Mouse (Mus musculus): ENCODE measurements at regions not wholly inside any gene's neighbourhood (a gene's known extent, or its start where the extent isn't known, plus 50 kb on each side); places are given as distances from the start of the nearest gene placed in this dataset.

DNA sequence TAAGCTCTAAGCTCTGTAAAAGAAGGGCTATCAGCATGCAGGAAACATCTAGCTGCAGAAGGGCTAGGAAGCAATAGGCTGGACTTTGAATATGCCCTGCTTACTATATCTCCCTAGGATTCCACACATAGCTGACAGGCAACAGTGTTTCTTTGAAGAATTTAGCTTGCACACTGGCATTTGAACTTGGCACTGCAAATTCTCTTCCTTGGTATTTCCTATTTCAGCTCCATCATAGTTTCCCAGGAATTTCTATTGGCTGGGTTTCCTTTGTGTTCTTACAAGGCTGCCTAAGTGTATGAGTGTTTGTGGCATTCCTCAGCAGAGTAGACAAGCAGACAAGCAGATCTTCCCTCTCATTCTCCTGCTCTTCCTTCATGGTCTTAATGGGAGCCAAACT lies 159.0 kb upstream of the Fggy start:
- no peak overlapping the region for H3K4me3 ChIP-seq (ENCODE audit: control insufficient read depth, insufficient read depth, low read length)
- no peaks in the 10 kb centered on the region for H3K27me3 ChIP-seq (ENCODE audit: control insufficient read depth, insufficient read depth, low read length)
- no peak overlapping the region for H3K27ac ChIP-seq (ENCODE audit: control insufficient read depth, insufficient read depth, low read length)
- no peak for DNase-seq
- H3K4me1 ChIP-seq (replicated peaks; ENCODE audit: control insufficient read depth, insufficient read depth, low read length), result no peaks in the 10 kb centered on the region
- no peaks in the 10 kb centered on the region for H3K36me3 ChIP-seq (ENCODE audit: control insufficient read depth, insufficient read depth, low read length)
- no peak for TF ChIP-seq POLR2A (IDR thresholded peaks at IDR 0.05; ENCODE audit: control insufficient read depth, extremely low read depth, insufficient read depth, low read length, poor library complexity)
- no peak for TF ChIP-seq CTCF (IDR thresholded peaks at IDR 0.05; ENCODE audit: borderline replicate concordance, control insufficient read depth, extremely low read depth, insufficient read depth, low read length, poor library complexity)

DNA sequence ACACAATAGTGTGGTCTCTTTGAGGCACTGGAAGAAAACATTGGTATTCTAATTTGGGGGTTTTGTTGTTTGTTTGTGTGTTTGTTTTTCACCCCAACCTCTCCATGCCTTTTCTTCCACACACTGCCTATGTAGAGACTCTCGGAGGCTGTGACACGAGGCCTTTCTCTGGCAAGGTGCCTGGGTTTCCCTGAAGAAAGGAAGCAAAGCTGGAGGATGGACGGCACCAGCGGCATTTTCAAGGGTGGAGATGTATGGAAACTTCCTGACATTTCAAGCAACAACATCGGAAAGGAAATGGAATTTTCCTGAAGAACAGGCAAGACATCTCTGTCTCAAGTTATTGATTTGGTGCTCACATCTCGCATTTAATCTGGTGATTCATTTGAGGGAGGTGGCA lies 155.0 kb upstream of the Fggy start:
- no peaks in the 10 kb centered on the region for H3K36me3 ChIP-seq (ENCODE audit: control insufficient read depth, insufficient read depth, low read length)
- DNase-seq, result no peak
- TF ChIP-seq POLR2A (IDR thresholded peaks at IDR 0.05; ENCODE audit: control insufficient read depth, extremely low read depth, insufficient read depth, low read length, poor library complexity) (no peak), CTCF (IDR thresholded peaks at IDR 0.05; ENCODE audit: borderline replicate concordance, control insufficient read depth, extremely low read depth, insufficient read depth, low read length, poor library complexity) (no peak)
- H3K4me1 ChIP-seq (replicated peaks; ENCODE audit: control insufficient read depth, insufficient read depth, low read length), result no peaks in the 10 kb centered on the region
- no peak overlapping the region for H3K4me3 ChIP-seq (ENCODE audit: control insufficient read depth, insufficient read depth, low read length)
- no peaks in the 10 kb centered on the region for H3K27me3 ChIP-seq (ENCODE audit: control insufficient read depth, insufficient read depth, low read length)
- 95% methylated on average over 6 of the region's 6 CpGs for WGBS
- no peak overlapping the region for H3K27ac ChIP-seq (ENCODE audit: control insufficient read depth, insufficient read depth, low read length)

DNA sequence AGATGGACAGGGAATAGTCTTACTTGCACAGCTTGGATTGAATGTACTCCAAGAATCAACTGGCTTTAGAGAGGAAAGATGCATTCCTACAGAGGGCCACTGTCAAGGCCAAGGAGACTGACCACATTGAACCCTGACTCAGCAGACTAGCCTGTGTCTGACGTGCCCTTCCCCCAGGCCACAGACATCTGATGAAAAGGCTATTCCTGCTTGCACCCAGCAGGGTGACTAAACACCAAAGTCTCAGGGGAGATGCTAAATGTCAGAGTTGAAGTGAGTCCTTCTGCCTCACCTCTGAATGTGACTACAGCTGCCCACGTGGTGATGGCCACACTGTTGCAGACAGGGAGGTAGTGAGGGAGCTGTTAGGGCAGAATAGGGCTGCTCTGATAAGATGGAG lies 140.2 kb upstream of the Fggy start:
- Histone ChIP-seq H3K4me1 (replicated peaks; ENCODE audit: control insufficient read depth, insufficient read depth, low read length) (no peaks in the 10 kb centered on the region), H3K4me3 (ENCODE audit: control insufficient read depth, insufficient read depth, low read length) (no peak overlapping the region), H3K27me3 (ENCODE audit: control insufficient read depth, insufficient read depth, low read length) (no peaks in the 10 kb centered on the region), H3K27ac (ENCODE audit: control insufficient read depth, insufficient read depth, low read length) (no peak overlapping the region), H3K36me3 (ENCODE audit: control insufficient read depth, insufficient read depth, low read length) (no peaks in the 10 kb centered on the region)
- no peak for DNase-seq
- no peak for TF ChIP-seq POLR2A (IDR thresholded peaks at IDR 0.05; ENCODE audit: control insufficient read depth, extremely low read depth, insufficient read depth, low read length, poor library complexity)
- no peak for TF ChIP-seq CTCF (IDR thresholded peaks at IDR 0.05; ENCODE audit: borderline replicate concordance, control insufficient read depth, extremely low read depth, insufficient read depth, low read length, poor library complexity)
- 57% methylated on average over 2 of the region's 2 CpGs for WGBS

DNA sequence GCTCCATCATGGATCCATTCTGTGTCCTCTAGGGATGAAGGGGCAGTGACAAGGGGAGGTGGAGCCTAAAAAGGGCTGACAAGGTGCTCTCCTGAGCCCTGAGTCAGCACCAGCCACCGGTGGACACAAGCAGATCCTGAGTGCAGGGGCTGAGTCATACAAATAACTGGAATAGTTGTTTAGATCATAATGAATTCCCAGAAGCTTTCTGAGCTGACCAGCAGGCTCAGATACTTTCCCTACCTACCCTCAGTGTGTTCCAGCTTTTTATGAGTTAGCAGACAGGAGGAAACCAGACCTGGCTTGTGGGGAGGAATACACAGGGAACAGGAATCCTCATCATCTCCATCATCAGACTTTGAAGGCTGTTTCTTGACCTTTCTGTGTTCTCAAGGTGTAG lies 130.7 kb upstream of the Fggy start:
- 50% methylated on average over 1 of the region's 1 CpGs for WGBS
- Histone ChIP-seq H3K4me3 (ENCODE audit: control insufficient read depth, insufficient read depth, low read length) (no peak overlapping the region), H3K4me1 (replicated peaks; ENCODE audit: control insufficient read depth, insufficient read depth, low read length) (no peaks in the 10 kb centered on the region), H3K27ac (ENCODE audit: control insufficient read depth, insufficient read depth, low read length) (no peak overlapping the region), H3K36me3 (ENCODE audit: control insufficient read depth, insufficient read depth, low read length) (no peaks in the 10 kb centered on the region), H3K27me3 (ENCODE audit: control insufficient read depth, insufficient read depth, low read length) (no peaks in the 10 kb centered on the region)
- no peak for DNase-seq
- TF ChIP-seq CTCF (IDR thresholded peaks at IDR 0.05; ENCODE audit: borderline replicate concordance, control insufficient read depth, extremely low read depth, insufficient read depth, low read length, poor library complexity) (no peak), POLR2A (IDR thresholded peaks at IDR 0.05; ENCODE audit: control insufficient read depth, extremely low read depth, insufficient read depth, low read length, poor library complexity) (no peak)

DNA sequence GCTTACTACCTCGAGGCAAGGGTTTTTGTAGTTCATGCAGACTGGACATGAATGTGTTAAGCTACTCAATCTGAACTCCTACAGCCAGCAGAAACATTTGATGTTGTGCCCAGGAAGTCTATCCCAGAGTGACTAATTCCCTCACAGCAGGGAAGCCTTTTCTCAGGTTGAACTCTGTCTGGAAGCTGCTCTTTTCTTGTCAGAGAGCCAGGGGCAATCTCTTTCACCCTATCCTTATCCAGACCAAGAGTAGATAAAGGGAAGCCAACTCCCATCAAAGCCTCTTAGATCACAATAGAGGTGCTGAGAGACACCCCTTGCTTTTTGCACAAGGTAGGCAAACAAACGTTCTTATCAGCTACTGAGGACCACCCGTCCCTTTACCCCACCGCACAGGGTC lies 122.8 kb upstream of the Fggy start:
- TF ChIP-seq POLR2A (IDR thresholded peaks at IDR 0.05; ENCODE audit: control insufficient read depth, extremely low read depth, insufficient read depth, low read length, poor library complexity) (no peak), CTCF (IDR thresholded peaks at IDR 0.05; ENCODE audit: borderline replicate concordance, control insufficient read depth, extremely low read depth, insufficient read depth, low read length, poor library complexity) (no peak)
- no peak overlapping the region for H3K27ac ChIP-seq (ENCODE audit: control insufficient read depth, insufficient read depth, low read length)
- no peak overlapping the region for H3K4me3 ChIP-seq (ENCODE audit: control insufficient read depth, insufficient read depth, low read length)
- 87% methylated on average over 4 of the region's 4 CpGs for WGBS
- H3K27me3 ChIP-seq (ENCODE audit: control insufficient read depth, insufficient read depth, low read length), result no peaks in the 10 kb centered on the region
- no peaks in the 10 kb centered on the region for H3K4me1 ChIP-seq (replicated peaks; ENCODE audit: control insufficient read depth, insufficient read depth, low read length)
- no peaks in the 10 kb centered on the region for H3K36me3 ChIP-seq (ENCODE audit: control insufficient read depth, insufficient read depth, low read length)
- no peak for DNase-seq

DNA sequence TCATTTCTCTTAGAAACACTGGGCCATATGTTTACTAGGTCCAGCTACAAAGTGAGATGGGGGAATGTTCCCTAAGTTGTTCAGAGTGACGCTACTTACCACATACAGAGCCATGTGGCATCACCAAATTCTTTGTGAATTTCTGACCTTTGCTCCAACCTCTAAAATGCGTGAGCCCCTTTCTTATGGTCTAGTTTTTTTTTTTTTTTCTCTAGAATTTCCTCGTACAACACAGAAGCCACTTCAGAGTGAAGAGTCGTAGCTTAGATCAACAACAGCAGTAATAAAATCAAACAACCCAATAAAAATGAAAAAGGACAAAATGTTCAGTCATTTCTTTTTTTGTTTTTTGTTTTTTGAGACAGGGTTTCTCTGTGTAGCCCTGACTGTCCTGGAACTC lies 122.2 kb upstream of the Fggy start:
- H3K27me3 ChIP-seq (ENCODE audit: control insufficient read depth, insufficient read depth, low read length), result no peaks in the 10 kb centered on the region
- no peak for TF ChIP-seq POLR2A (IDR thresholded peaks at IDR 0.05; ENCODE audit: control insufficient read depth, extremely low read depth, insufficient read depth, low read length, poor library complexity)
- TF ChIP-seq CTCF (IDR thresholded peaks at IDR 0.05; ENCODE audit: borderline replicate concordance, control insufficient read depth, extremely low read depth, insufficient read depth, low read length, poor library complexity), result no peak
- WGBS, result 79% methylated on average over 4 of the region's 4 CpGs
- no peak for DNase-seq
- no peak overlapping the region for H3K27ac ChIP-seq (ENCODE audit: control insufficient read depth, insufficient read depth, low read length)
- no peaks in the 10 kb centered on the region for H3K4me1 ChIP-seq (replicated peaks; ENCODE audit: control insufficient read depth, insufficient read depth, low read length)
- no peak overlapping the region for H3K4me3 ChIP-seq (ENCODE audit: control insufficient read depth, insufficient read depth, low read length)
- no peaks in the 10 kb centered on the region for H3K36me3 ChIP-seq (ENCODE audit: control insufficient read depth, insufficient read depth, low read length)

DNA sequence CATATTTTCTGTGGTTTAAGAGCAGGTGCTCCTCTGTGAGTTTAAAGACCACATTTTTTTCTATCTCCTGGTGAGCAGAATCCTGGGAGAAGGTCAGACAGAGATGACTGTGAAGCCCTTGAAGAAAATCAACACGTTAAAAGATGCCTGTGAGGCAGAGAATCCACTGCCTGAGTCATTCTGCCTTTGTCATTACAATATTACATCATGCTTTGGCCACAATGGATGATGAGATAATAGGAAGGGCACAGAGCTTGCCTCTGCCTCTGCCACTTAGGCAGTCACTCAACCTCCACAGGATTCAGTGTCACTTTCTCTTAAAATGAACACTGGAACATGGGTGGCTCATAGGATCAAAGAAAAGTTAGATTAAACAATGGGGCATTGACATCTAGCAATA lies 117.5 kb upstream of the Fggy start:
- no peak overlapping the region for H3K4me3 ChIP-seq (ENCODE audit: control insufficient read depth, insufficient read depth, low read length)
- H3K36me3 ChIP-seq (ENCODE audit: control insufficient read depth, insufficient read depth, low read length), result no peaks in the 10 kb centered on the region
- TF ChIP-seq POLR2A (IDR thresholded peaks at IDR 0.05; ENCODE audit: control insufficient read depth, extremely low read depth, insufficient read depth, low read length, poor library complexity) (no peak), CTCF (IDR thresholded peaks at IDR 0.05; ENCODE audit: borderline replicate concordance, control insufficient read depth, extremely low read depth, insufficient read depth, low read length, poor library complexity) (no peak)
- WGBS, result 64% methylated on average over 1 of the region's 1 CpGs
- H3K27me3 ChIP-seq (ENCODE audit: control insufficient read depth, insufficient read depth, low read length), result no peaks in the 10 kb centered on the region
- H3K27ac ChIP-seq (ENCODE audit: control insufficient read depth, insufficient read depth, low read length), result no peak overlapping the region
- H3K4me1 ChIP-seq (replicated peaks; ENCODE audit: control insufficient read depth, insufficient read depth, low read length), result no peaks in the 10 kb centered on the region
- no peak for DNase-seq
